Mouse (Mus musculus) forebrain, embryonic 13.5 days (tissue): ENCODE measurements at regions not wholly inside any gene's neighbourhood (a gene's known extent, or its start where the extent isn't known, plus 50 kb on each side); places are given as distances from the start of the nearest gene placed in this dataset.
"Not testable (repeated sequence)": the region's sequence is repeated elsewhere in the genome, so short reads cannot be mapped to it uniquely, and the experiment has no call there.

ENCODE experiments used
- ATAC-seq: fragments of 200-750 bp; cut with Nextera tagmentation; 2 replicates; pipeline ENCODE4 v1.8.0; 2017
- H3K27ac ChIP-seq: fragments of 300-500 bp; sonication (generic); 2 replicates; pipeline ENCODE4 v1.5.1; 2015; ENCODE audit warnings: inconsistent platforms, mild to moderate bottlenecking, moderate library complexity
- H3K27me3 ChIP-seq: fragments of 300-500 bp; sonication (generic); 2 replicates; pipeline ENCODE4 v1.6.1; 2015; ENCODE audit warnings: mild to moderate bottlenecking, inconsistent platforms
- H3K36me3 ChIP-seq: fragments of 300-500 bp; sonication (generic); 2 replicates; pipeline ENCODE4 v1.6.1; 2015; ENCODE audit warnings: mild to moderate bottlenecking, inconsistent platforms; ENCODE audit not compliant: poor library complexity, severe bottlenecking
- H3K4me1 ChIP-seq: fragments of 300-500 bp; sonication (generic); 2 replicates; pipeline ENCODE4 v1.6.1; 2015; ENCODE audit warnings: inconsistent platforms
- H3K4me2 ChIP-seq: fragments of 300-500 bp; sonication (generic); 2 replicates; pipeline ENCODE4 v1.6.1; 2015; ENCODE audit warnings: inconsistent platforms, mild to moderate bottlenecking, moderate library complexity
- H3K4me3 ChIP-seq: fragments of 300-500 bp; sonication (generic); 2 replicates; pipeline ENCODE4 v1.5.1; 2015; ENCODE audit warnings: mild to moderate bottlenecking, inconsistent platforms
- H3K9ac ChIP-seq: fragments of 300-500 bp; sonication (generic); 2 replicates; pipeline ENCODE4 v1.6.1; 2015; ENCODE audit warnings: mild to moderate bottlenecking, inconsistent platforms
- H3K9me3 ChIP-seq: fragments of 300-500 bp; sonication (generic); replicated peaks from 2 replicates; pipeline ENCODE4 v1.6.1; 2016; ENCODE audit warnings: inconsistent platforms
- WGBS: fragments of 180-500 bp; shearing (Covaris S2); methylation state at CpG from one replicate; pipeline ENCODE4 v1.1.7; 2015; 5-methylcytosine and 5-hydroxymethylcytosine counted together

DNA sequence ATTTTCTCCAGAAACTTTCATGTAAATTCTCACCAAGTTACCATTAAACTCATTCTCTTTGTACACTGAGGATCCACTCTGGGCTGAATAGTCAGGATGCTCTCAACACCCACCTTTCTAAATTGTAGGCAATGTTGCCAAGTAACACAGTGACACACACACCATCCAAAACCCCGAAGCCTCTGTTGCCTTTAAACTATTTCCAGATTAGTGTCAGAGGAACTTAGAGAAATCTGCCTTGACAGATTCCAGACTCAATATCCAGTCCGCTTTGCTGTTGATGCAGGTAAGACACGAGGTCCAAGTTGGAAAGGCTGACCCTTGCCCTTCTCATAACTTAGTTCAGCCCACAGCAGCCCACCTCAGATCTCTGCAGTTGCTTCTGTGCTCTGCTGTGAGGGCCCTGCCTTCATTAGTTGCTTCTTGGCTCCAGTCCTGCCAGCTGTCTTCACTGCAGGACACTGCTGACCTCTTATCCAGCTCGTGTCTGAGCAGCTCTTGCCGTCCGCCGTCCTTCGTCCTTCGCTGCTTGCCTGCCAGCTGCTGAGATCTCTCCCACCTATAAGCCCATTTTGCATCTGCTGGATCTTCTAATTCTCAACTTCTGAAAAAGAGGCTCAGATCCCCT lies 306.4 kb upstream of the Tbl1xr1 start:
- no peak overlapping the region for H3K27ac ChIP-seq
- H3K9ac ChIP-seq = no peak overlapping the region
- 62% methylated on average over 9 of the region's 9 CpGs for WGBS
- H3K9me3 ChIP-seq = no peaks in the 10 kb centered on the region
- H3K4me2 ChIP-seq = no peak overlapping the region
- H3K4me1 ChIP-seq = no peaks in the 10 kb centered on the region
- no peaks in the 10 kb centered on the region for H3K36me3 ChIP-seq
- H3K27me3 ChIP-seq = no peaks in the 10 kb centered on the region
- no peak for ATAC-seq
- H3K4me3 ChIP-seq = no peak overlapping the region

DNA sequence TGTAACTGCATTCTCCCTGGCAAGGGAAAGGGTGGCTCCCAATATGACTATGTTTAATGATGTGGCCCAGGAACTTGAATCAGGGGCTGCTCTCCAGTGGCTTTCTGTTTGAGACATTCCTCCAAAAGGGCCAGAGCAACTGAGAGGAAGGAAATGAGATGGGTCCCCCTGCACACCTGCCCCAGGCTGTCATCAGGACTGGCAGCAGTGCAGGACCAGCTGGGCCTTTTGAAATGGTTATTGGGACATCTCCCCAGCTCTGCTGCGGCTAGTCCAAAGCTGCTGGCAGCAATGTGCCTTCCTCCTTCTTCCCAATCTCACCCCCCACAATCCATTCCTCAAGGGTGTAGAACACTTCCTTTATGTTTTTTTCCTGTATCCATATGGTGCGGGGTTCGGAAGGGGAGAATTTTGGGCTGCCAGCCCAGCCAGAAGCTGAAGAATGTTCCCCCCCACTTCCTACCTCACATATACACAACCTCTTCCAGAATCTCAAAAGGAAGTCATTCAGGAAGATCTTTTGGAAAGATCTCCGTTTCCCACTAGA lies 304.6 kb upstream of the Tbl1xr1 start:
- H3K36me3 ChIP-seq = no peaks in the 10 kb centered on the region
- ATAC-seq = no peak
- H3K4me1 ChIP-seq = no peaks in the 10 kb centered on the region
- H3K4me2 ChIP-seq = no peak overlapping the region
- no peaks in the 10 kb centered on the region for H3K27me3 ChIP-seq
- H3K9ac ChIP-seq = no peak overlapping the region
- 86% methylated on average over 4 of the region's 4 CpGs for WGBS
- no peak overlapping the region for H3K4me3 ChIP-seq
- H3K27ac ChIP-seq = no peak overlapping the region
- H3K9me3 ChIP-seq = no peaks in the 10 kb centered on the region

DNA sequence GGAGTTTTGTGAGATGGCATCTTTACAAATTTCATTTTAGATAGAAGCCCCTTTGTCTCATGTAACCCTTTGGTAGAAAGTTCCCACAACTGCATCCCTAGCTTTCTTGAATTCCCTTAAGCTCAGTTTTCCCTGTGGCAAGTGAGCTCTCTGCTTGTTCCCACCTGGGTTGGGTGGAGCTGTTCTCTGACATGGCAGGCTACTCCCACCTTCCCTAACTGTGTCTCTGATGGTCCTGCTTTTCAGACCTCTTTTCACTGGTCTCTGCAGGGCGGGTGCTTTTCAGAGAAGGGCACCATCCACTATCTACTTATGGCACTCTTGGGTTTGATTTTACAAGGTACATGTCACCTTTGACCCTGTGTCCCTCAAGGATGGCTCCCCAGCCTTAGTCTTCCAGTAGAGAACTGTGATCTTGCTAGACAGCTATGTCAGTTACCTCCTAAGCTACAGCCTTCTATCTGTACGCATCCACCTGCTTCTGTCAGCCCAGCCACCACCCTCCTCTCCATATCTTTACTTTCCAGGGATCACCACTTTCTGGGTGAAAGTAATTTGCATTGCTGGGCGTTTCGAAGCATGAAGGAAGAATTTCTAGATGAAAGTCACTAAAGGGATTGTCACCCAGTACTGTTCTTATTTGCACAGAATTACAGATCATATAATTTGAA lies 302.1 kb upstream of the Tbl1xr1 start:
- H3K9ac ChIP-seq = no peak overlapping the region
- 0 out of 2 replicates have a peak, but pooled peaks cover 4% of the 10 kb centered on the region for H3K4me1 ChIP-seq
- H3K27me3 ChIP-seq = no peaks in the 10 kb centered on the region
- H3K36me3 ChIP-seq = no peaks in the 10 kb centered on the region
- 92% methylated on average over 4 of the region's 4 CpGs for WGBS
- H3K4me2 ChIP-seq = no peak overlapping the region
- H3K4me3 ChIP-seq = no peak overlapping the region
- ATAC-seq = no peak
- no peak overlapping the region for H3K27ac ChIP-seq
- H3K9me3 ChIP-seq = no peaks in the 10 kb centered on the region

DNA sequence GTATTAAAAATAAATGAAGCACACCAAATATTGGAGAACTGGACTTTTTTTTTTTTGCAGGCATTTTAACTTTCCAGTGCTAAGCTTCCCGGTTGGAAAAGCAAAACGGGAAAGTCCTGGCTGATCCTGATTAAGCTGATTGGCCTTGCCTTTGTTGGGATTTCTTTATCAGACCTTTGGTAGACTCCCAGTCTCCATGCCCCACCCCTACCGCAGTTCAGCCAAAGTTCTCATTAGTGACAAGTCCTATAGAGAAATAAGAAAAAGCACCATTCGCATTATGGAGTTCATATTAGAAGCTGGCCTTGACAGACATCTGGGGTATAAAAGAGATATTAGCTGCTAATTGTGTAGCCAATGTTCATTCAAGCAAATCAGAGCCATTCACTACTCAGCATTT lies 297.7 kb upstream of the Tbl1xr1 start:
- no peak overlapping the region for H3K27ac ChIP-seq
- no peak overlapping the region for H3K9ac ChIP-seq
- H3K4me1 ChIP-seq = 0 out of 2 replicates have a peak, but pooled peaks cover 4% of the 10 kb centered on the region
- H3K36me3 ChIP-seq = no peaks in the 10 kb centered on the region
- peak; percentile 38; the same call in 1 of the 2 replicates for ATAC-seq
- 10% methylated on average over 4 of the region's 4 CpGs for WGBS
- no peaks in the 10 kb centered on the region for H3K27me3 ChIP-seq
- no peak overlapping the region for H3K4me3 ChIP-seq
- H3K4me2 ChIP-seq = no peak overlapping the region
- no peaks in the 10 kb centered on the region for H3K9me3 ChIP-seq

DNA sequence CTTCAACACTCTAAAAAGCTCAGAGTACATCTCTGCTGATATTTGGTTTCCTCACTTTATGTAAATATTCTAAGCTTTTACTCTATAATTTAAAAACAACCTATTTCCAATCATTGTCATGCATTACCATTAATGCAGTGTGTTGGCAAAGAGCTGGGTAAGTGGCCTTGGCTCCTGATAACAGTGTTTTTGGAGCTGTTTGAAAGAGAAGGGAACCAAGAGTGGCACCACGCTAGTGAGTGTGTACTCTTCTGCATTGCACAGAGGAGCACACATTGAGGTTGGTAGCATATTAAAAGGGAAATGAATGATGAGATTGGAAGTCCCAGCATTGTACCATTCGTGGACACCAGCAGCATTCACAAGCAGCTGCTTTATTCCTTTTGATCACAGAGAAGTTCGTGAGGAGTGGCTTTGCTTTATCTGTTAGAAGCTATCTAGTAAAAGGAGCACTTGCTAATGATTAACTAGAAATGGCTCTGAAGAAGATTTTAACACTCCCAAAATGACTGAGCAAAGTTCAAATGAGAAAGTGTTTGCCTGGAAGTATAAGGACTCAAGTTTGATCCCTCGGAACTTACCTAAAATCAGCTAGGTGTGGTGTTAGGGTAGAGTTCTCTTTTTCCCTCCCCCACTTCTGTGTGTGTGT lies 284.3 kb upstream of the Tbl1xr1 start:
- no peaks in the 10 kb centered on the region for H3K9me3 ChIP-seq
- H3K27ac ChIP-seq = no peak overlapping the region
- H3K9ac ChIP-seq = no peak overlapping the region
- 75% methylated on average over 4 of the region's 4 CpGs for WGBS
- H3K4me3 ChIP-seq = no peak overlapping the region
- ATAC-seq = no peak
- H3K36me3 ChIP-seq = no peaks in the 10 kb centered on the region
- no peaks in the 10 kb centered on the region for H3K27me3 ChIP-seq
- no peak overlapping the region for H3K4me2 ChIP-seq
- H3K4me1 ChIP-seq = no peaks in the 10 kb centered on the region

DNA sequence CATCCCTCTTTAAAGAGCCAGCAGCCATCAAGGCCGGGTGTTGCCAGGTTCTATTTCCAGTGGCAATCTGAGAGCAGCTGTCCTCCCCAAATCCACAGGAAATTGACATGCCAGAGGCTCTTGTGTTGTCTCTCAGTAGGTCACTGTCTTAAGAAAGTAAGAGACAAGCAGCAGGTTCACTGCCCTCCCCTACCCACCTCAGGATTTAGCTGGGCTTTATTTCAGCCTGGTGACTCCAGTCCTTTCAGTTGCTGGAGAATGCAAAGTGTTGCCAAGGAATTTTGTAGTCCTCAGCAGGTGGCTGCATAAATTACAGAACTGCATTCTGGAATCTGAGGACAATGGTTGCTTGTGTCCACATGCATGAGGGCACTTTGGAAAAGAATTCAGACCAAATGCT lies 278.3 kb upstream of the Tbl1xr1 start:
- WGBS = 3% methylated on average over 1 of the region's 1 CpGs
- H3K4me2 ChIP-seq = no peak overlapping the region
- H3K9ac ChIP-seq = no peak overlapping the region
- H3K27me3 ChIP-seq = no peaks in the 10 kb centered on the region
- H3K36me3 ChIP-seq = no peaks in the 10 kb centered on the region
- no peak overlapping the region for H3K4me3 ChIP-seq
- ATAC-seq = peak; percentile 88
- no peak overlapping the region for H3K27ac ChIP-seq
- no peaks in the 10 kb centered on the region for H3K9me3 ChIP-seq
- peaks cover 8% of the 10 kb centered on the region for H3K4me1 ChIP-seq

DNA sequence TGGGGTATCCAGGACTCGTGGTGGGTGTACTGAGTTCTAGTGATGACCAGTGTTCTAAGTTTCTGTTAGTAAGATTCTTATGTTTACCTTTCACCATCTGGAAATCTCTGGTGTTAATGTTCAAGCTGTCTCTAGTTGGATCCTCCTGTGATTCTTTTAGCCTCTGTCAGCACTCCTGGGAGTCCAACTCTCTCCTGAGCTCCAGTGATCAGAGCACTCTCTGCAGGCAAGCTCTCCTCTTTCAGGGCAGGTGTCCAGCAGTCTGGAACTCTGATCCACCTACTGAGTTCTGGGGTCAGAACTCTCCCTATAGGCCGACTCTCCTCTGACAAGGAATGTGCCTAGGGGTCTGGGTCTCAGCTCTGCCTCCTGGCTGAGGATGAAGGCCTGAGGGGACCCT lies 272.6 kb upstream of the Tbl1xr1 start:
- not testable (repeated sequence) for H3K4me1 ChIP-seq, H3K4me3 ChIP-seq, ATAC-seq, H3K4me2 ChIP-seq, H3K27me3 ChIP-seq, H3K27ac ChIP-seq, H3K36me3 ChIP-seq, H3K9ac ChIP-seq, H3K9me3 ChIP-seq
- WGBS = 89% methylated on average over 2 of the region's 2 CpGs

DNA sequence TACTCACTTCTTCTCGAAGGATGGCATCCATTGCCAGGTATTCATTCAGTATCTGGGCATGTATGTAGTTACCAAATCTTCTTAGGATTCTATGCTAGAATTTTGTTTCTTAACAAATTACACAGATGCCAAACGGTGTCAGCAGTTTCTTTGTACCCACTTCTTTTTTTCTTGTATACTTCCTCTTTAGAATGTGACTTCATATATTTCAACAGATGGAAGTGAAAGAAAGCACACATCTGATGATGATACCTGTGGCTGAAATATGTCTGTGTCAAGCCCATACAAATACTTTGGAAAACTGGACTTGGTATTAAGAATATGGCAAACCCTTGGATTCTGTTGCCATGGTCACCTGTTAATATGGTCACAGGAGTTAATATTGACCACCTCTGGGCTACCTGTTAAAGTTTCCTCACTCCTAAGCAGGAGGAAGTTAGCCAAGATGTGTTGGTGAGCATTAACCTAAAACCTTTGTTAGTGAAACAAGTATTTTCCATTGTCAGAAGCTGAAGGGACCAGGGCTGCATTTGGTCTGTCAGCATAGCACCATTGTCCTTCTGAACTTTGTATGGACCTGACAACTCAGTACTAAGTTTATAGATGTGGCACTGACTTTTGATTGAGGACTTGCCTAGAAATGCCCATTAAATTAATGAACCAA lies 269.8 kb upstream of the Tbl1xr1 start:
- no peak for ATAC-seq
- no peaks in the 10 kb centered on the region for H3K36me3 ChIP-seq
- H3K4me3 ChIP-seq = no peak overlapping the region
- 81% methylated on average over 2 of the region's 2 CpGs for WGBS
- peaks cover 20% of the 10 kb centered on the region for H3K4me1 ChIP-seq
- H3K9me3 ChIP-seq = no peaks in the 10 kb centered on the region
- H3K4me2 ChIP-seq = no peak overlapping the region
- H3K27ac ChIP-seq = no peak overlapping the region
- no peak overlapping the region for H3K9ac ChIP-seq
- H3K27me3 ChIP-seq = no peaks in the 10 kb centered on the region

DNA sequence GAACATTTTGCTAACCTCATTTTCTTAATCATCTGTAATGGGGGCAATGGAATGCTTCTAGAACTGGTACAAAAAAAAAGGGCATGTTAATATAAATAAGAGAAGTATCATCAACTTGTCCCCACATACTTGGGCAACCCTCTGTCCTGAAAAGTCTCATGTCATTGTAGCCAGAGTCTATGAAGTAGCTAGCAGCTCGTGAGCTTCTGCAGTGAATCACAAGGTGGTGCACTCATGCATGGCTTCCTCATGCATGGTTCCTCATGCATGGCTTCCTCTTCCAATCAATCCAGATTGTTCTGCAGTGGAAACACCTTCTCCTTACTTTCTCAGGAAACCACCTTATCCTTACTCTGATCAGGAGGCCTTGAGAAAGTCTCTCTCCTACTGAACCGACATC lies 267.9 kb upstream of the Tbl1xr1 start:
- Histone ChIP-seq H3K9me3 (no peaks in the 10 kb centered on the region), H3K9ac (no peak overlapping the region), H3K36me3 (no peaks in the 10 kb centered on the region), H3K4me3 (no peak overlapping the region), H3K4me1 (peaks cover 20% of the 10 kb centered on the region), H3K27me3 (no peaks in the 10 kb centered on the region), H3K27ac (no peak overlapping the region), H3K4me2 (no peak overlapping the region)
- no peak for ATAC-seq
- 52% methylated on average over 2 of the region's 2 CpGs for WGBS

DNA sequence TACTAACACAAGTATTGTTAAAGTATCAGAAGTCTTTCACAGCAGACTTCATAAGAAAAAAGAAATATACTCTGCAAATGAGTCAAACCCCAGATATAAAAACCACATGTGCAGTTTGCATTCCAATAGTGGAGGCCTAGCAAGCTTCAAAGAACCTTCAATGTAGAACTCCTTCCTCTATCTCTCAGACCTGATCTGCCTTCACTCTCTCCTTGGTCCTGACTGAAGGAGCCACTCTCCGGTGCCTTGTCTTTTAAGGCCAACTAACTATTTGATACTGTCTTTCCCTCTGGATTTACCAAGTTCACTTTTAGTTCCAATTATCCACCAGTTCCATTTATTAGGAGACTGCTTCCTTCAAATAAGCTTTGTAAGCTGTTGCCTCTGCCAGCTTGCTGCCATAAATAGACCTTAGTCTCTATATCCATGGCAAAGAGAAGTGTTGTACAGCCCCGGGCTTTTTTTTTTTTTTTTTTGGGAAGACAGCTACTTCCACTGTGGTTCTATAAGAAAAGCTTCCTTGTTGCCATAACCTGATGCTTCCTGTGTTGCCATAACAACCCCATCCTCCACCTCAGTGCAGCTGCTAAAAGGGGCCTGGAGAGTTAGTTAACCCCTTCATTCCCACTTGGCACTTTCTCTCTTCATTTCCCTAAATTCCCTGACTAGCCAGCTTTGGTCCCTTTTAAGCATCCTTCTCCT lies 266.5 kb upstream of the Tbl1xr1 start:
- Histone ChIP-seq H3K36me3 (no peaks in the 10 kb centered on the region), H3K9me3 (no peaks in the 10 kb centered on the region), H3K27me3 (no peaks in the 10 kb centered on the region), H3K4me1 (peaks cover 20% of the 10 kb centered on the region), H3K9ac (no peak overlapping the region), H3K4me2 (no peak overlapping the region), H3K4me3 (no peak overlapping the region), H3K27ac (0 out of 2 replicates have a peak overlapping the region, but pooled peaks have one; percentile 22)
- 0% methylated on average over 2 of the region's 2 CpGs for WGBS
- ATAC-seq = peak; percentile 94

DNA sequence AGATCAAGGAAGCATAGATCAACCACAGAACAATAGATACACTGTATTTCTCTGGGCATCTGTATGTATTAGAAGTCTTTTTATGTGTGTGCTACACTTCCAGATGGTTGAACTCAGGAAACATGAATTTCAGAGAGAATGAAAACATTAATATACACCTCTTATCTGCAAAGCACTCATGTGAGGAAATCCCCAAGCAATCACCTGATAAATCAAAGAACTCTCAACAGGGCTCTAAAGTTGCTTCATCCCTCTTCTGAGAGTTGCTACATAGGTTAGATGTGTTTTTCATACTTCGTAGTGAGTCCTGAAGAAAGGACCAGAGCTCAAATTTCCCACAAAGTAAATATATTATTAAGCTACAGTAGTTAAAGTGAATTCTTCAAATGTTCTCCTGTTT lies 263.1 kb upstream of the Tbl1xr1 start:
- Histone ChIP-seq H3K9me3 (no peaks in the 10 kb centered on the region), H3K27me3 (no peaks in the 10 kb centered on the region), H3K4me2 (no peak overlapping the region), H3K4me3 (no peak overlapping the region), H3K4me1 (peaks cover 26% of the 10 kb centered on the region), H3K36me3 (no peaks in the 10 kb centered on the region), H3K9ac (no peak overlapping the region), H3K27ac (no peak overlapping the region)
- ATAC-seq = no peak
- WGBS = 86% methylated on average over 1 of the region's 1 CpGs
